ENCODE assay signal across 17 mouse cellular contexts in the genomic region with DNA sequence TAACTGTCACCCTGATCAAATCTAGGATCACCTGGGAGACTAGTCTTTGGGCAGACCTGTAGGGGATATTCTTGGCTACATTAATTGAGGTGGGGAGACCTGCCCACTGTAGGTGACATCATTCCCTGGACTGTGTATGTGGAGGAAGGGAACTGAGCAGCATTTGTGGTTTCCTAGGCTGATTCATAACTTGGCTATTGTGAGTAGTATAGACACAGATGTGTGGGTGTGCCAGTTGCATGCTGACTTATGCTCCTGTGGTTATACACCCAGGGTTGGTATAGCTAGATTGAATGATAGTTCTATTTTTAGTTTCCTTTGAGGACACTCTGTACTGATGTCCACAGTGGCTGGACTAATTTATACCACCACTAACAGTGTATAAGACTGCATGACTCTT.
"Had no signal": no experiment of that assay in that cellular context is flagged by ENCODE, and none has a peak within 500 bp of the region (broad histone marks: within the 10 kb centered on the region; RNA-seq: fewer than 3 reads in every experiment).

No protein-coding gene starts in this region.

- H3K27ac ChIP-seq: kidney, postnatal 0 days; limb, embryonic 12.5 days; liver, embryonic 13.5 days; lung, embryonic 15.5 days; macrophage; midbrain, embryonic 12.5 days; neural tube, embryonic 15.5 days had no signal

- H3K4me3 ChIP-seq: limb, embryonic 12.5 days; liver, embryonic 13.5 days; lung, embryonic 15.5 days; midbrain, embryonic 12.5 days; neural tube, embryonic 15.5 days had no signal

- DNase-seq: kidney, adult 9 months; kidney, postnatal 36 days; layer of hippocampus, adult 9-11 months; layer of hippocampus, postnatal 36 days; liver; liver, embryonic 13.5 days; liver, postnatal 0 days; lung, postnatal 14 days; spleen, adult 18-20 months; thymus, postnatal 4 days had no signal

- H3K36me3 ChIP-seq: limb, embryonic 12.5 days; liver, embryonic 13.5 days; lung, embryonic 15.5 days; midbrain, embryonic 12.5 days; neural tube, embryonic 15.5 days had no signal

- ATAC-seq: liver, postnatal 0 days; midbrain, embryonic 16.5 days had no signal

- H3K27me3 ChIP-seq: limb, embryonic 12.5 days; liver, embryonic 13.5 days; lung, embryonic 15.5 days; midbrain, embryonic 12.5 days; neural tube, embryonic 15.5 days had no signal
